Mouse (Mus musculus) activated CD4-positive, CD25-positive, alpha-beta regulatory T cell (primary cell): ENCODE measurements around the gene Inka1. TPM values are rescaled to one million over a fixed set of nuclear protein-coding genes. Genes with fewer than 3 reads are reported as not detected.

ENCODE experiments used
- polyA plus RNA-seq, 2 experiments: library from polyadenylated mRNA; unstranded; fragments of 100-300 nt; shearing (Covaris generic); gene quantifications; one replicate each; pipeline ENCODE4 v1.2.1; 2017

Gene Inka1
- polyA plus RNA-seq, result 1 to 10 TPM; 1.1 to 3.2 TPM

DNA sequence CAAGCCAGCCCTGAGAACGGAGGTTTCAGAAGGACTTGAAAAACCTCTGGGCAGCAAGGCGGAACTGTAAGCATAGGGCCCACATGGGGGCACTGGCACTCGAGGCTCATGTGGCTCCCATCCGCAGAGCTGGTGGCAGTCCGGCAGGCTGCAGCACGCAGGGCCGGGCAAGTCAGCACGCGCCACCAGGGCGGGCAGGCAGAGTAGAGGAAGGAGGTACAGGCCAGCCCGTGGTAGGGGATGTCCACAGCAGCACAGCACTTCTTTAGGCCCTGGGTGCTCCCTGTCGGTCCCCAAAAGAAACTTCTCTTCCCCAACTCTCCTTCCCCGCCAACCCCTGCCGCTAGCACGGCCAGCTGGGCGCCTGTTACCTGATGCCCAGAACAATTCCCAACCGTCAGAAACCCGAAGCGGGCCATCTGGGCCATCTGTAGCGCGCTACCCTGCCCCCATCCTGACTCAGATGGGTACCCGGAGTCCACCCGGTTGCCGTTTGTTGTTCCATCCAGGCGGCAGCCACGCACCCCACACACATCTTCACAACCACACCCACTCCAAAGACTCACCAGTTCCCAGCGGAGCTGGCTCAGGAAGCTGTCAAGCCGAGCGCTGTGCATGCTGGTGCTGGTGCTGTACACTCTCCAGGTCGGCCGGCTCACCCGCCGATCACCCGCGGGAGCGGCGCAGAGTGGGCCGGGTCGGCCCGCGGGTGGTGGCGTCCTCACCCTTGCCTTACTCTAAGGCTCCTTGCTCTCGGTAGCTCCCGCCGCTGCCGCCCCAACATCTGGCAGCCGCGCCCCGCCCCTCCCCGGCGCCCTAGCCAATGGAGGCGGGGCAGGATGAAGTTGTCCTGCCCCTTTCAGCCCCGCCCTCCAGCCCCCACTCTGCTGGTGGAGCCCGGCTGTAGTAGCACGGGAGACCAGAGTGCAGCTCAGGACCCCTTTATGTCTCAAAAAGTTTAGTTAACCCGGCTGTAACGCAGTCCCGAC, at the start of gene Inka1:
TSS of gene Inka1 (minus strand) at position 749 of the 989 bp plus-strand sequence.

GRCm38 (mm10) chr9:108001922-108002770, 16.5 kb upstream of the Inka1 start, which contains the start of gene Ip6k1:
Ip6k1 (plus strand) TSS chr9:108002501.

GRCm38 (mm10) chr9:107996049-107996448, 10.4 kb upstream of the Inka1 start, which contains the start of gene Gm20662:
Gm20662 (plus strand) TSS chr9:107996349.

GRCm38 (mm10) chr9:107992197-107992596, 6.5 kb upstream of the Inka1 start, which contains the start of gene Cdhr4:
Cdhr4 (plus strand) TSS chr9:107992497.

DNA sequence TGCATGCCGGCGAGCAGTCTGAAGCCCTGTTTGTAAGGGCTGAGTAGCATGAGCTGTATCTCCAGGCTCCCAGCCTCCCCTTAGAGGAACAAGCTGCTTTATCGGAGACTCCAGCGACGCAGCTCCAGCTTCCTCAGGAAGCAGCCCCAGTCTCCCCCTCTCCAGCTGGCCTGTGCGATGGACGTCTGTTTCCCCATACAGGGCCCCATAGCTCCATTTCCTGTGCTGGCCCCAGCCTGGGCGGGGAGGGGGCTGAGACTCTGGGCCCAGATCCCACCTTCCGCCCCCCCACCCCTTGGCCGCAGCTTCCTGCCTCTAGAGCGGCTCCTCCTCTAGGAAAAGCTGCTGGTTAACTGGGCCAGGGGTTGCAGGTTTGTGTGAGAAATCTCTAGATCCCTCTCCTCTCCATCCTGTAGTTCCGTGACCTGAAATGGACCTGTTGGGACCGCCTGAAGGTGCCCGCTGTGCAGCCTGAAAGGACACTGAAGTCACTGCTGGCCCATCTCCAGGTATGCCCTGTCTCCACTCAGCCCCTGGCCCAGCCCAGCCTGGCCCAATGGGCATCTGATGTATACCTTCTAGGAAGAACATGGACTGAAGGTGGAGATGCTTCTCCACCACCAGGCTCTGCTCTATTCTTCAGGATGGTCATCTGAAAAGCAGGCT, 2.9 kb downstream of the Inka1 start, which contains the start of gene Gm20661:
TSS of gene Gm20661 (plus strand) at position 378 of the 666 bp plus-strand sequence.

DNA sequence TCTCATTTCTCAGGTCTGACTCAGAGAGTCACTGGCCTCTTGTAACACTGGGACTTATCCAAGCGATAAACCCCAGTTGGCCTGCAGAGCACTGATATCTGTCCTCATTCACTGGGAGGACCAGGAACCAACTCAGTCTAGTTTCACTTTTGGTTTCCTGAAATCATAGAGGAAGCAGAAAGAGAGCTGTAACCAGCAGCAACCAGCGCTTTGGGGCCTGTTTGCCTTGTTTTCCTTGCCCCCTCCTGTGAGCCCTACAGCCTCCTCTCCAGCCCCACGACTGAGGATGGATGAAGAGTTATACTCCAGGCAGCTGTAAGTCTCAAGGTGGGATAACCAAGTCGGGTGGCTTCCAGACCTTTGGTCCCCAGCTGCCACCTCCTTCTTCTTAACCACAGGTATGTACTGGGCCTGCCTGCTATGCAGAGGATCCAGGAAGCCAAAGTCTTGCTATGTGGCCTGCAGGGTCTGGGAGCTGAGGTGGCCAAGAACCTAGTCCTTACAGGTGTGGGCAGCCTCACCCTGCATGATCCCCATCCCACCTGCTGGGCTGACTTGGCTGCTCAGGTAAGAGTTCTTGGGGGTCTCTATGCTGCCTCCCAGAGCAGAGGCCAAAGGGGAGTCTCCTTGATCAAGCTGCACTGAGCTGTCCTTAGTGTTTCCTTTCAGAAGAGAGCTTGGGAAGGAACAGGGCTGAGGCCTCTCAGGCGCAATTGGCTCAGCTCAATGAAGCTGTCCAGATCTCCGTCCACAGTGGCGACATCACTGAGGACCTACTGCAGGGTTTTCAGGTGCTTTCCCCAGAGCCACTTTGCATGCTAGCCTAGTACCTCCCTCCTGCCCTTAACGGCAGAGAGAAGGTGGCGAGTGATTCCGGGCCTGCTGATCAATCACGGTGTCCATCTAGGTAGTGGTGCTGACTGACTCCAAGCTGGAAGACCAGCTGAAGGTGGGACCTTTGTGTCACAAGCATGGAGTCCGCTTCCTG, 10.0 kb downstream of the Inka1 start, which contains the start of gene Uba7:
TSS of gene Uba7 (plus strand) at position 107 of the 988 bp plus-strand sequence.

GRCm38 (mm10) chr9:107949922-107950235, 35.8 kb downstream of the Inka1 start, which contains the start of gene Traip:
Traip (plus strand) TSS chr9:107950136.

DNA sequence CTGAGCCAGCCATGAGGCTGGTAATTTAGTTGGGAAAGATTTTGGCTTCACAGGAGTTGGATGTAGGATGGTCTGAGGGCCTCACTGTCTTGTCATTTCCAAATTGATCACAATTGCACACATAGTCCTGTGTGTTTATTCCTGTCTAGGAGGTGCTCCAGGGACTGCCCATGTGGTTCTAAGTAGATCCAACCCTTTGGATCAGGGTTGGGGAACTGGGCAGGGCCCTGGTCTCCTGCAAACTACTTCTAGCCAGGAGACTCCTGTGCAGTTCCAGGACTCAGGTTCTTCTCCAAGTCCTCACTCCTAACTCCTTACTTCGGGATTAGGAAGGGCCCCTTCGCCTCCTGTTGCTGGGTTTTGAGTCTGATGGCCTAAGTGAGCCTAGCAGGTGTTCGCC, 50.3 kb downstream of the Inka1 start, which contains the start of gene Camkv:
TSS of gene Camkv (plus strand) at position 301 of the 400 bp plus-strand sequence.

Other genes with a start within 250 kb of the Inka1 start
- 100 to 1,000 TPM; 250 to 272 TPM for gene Rbm5, start 214.9 kb downstream of the Inka1 start, polyA plus RNA-seq
- 10 to 100 TPM; 72.7 to 84.1 TPM for gene Rbm6, start 112.6 kb downstream of the Inka1 start, polyA plus RNA-seq
- 10 to 100 TPM; 15.3 to 27.2 TPM for gene Mon1a, start 97.7 kb downstream of the Inka1 start, polyA plus RNA-seq
- gene Mst1r, start 79.0 kb downstream of the Inka1 start, polyA plus RNA-seq, result not detected
- not detected for gene Actl11, start 57.4 kb downstream of the Inka1 start, polyA plus RNA-seq
- under 1 TPM in 1 of 2 experiments, not detected in 1; 0.60 TPM for gene Camkv, start 50.2 kb downstream of the Inka1 start, polyA plus RNA-seq
- 1 to 10 TPM; 6.5 to 7.3 TPM for gene Traip, start 35.7 kb downstream of the Inka1 start, polyA plus RNA-seq
- 100 to 1,000 TPM; 200 to 283 TPM for gene Uba7, start 10.4 kb downstream of the Inka1 start, polyA plus RNA-seq
- gene Gm20661, start 2.8 kb downstream of the Inka1 start, polyA plus RNA-seq, result under 1 TPM in 1 of 2 experiments, not detected in 1; 0.38 TPM
- gene Cdhr4, start 6.6 kb upstream of the Inka1 start, polyA plus RNA-seq, result 1 to 10 TPM in 1 of 2 experiments, under 1 TPM in 1; 0.26 to 4.9 TPM
- under 1 TPM in 1 of 2 experiments, not detected in 1; 0.15 TPM for gene Gm20662, start 10.5 kb upstream of the Inka1 start, polyA plus RNA-seq
- 100 to 1,000 TPM in 1 of 2 experiments, 10 to 100 TPM in 1; 86.8 to 112 TPM for gene Ip6k1, start 16.6 kb upstream of the Inka1 start, polyA plus RNA-seq
- gene Gmppb, start 63.4 kb upstream of the Inka1 start, polyA plus RNA-seq, result 10 to 100 TPM; 28.8 to 40.7 TPM
- 1 to 10 TPM; 3.1 to 3.9 TPM for gene Amigo3, start 67.3 kb upstream of the Inka1 start, polyA plus RNA-seq
- 1 to 10 TPM; 1.9 to 2.6 TPM for gene Mst1, start 94.6 kb upstream of the Inka1 start, polyA plus RNA-seq
- gene Rnf123, start 97.5 kb upstream of the Inka1 start, polyA plus RNA-seq, result 100 to 1,000 TPM; 113 to 120 TPM
- gene Apeh, start 108.7 kb upstream of the Inka1 start, polyA plus RNA-seq, result 100 to 1,000 TPM in 1 of 2 experiments, 10 to 100 TPM in 1; 68.9 to 107 TPM
- gene Bsn, start 204.5 kb upstream of the Inka1 start, polyA plus RNA-seq, result under 1 TPM; 0.18 to 0.83 TPM